Comparison of ENCODE assay signal across 7 mouse cellular contexts in the genomic region with DNA sequence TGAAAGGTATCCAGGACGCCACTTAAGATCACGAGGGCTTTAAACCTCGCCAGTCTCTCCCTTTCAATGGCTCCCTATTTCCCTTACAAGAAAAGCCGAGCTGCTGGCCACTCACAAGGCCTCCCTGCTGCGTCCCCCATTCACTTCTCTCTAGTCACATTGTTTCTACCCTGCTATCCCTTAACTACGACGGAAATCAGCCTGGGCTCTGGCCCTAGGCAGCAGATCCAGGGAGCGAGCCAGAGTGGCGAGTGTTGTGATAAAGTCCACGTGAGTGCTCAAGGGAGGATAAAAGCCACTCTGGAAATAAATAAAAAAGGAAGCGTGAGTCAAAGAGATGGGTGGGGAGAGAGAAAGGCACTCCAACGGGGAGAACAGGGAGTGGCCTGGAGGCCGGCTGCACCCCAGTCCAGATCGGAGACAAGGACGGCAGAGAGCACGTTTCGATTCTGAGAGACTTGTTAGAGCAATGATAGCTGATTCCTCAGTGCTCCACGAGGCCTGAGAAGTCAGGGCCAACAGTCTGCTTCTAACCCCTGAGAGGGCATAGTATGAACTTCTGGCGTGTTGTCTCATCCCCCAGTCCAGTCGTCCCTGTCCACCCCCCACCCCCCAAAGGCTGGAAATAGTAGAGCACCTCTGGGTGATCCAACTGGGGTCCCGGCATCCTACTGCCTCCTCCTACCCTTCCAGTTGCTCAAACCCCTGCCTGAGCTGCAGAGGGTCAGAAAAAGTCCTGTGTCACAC.
A peak's percentile ranks its signal among the peaks of the same experiment; 100 is the strongest.
DNase-seq lines count a peak whose midpoint lies in the region; ATAC-seq and TF ChIP-seq lines count a peak whose summit lies in the region.

No protein-coding gene starts in this region.

- peak overlapping the region; percentile 47 for H3K9ac ChIP-seq in forebrain, embryonic 16.5 days (replicated peaks; ENCODE audit: low read depth, low read length)
- peak overlapping the region; percentile 56 for H3K9ac ChIP-seq in hindbrain, embryonic 13.5 days
- 0 out of 2 replicates have a peak overlapping the region, but pooled peaks have one; percentile 11 for H3K9ac ChIP-seq in limb, embryonic 15.5 days
- H3K9ac ChIP-seq in midbrain, embryonic 14.5 days (replicated peaks; ENCODE audit: low read length): peak overlapping the region; percentile 16; the same call in 1 of the 2 replicates

- H3K4me1 ChIP-seq in G1E (ENCODE audit: insufficient read depth, low read depth, low read length): peaks cover 27% of the 10 kb centered on the region
- H3K4me1 ChIP-seq in forebrain, embryonic 16.5 days (replicated peaks; ENCODE audit: control insufficient read depth, insufficient read depth, low read length): peaks cover 17% of the 10 kb centered on the region
- H3K4me1 ChIP-seq in hindbrain, embryonic 13.5 days (replicated peaks): peaks cover 29% of the 10 kb centered on the region
- peaks cover 29% of the 10 kb centered on the region for H3K4me1 ChIP-seq in limb, embryonic 15.5 days
- H3K4me1 ChIP-seq in midbrain, embryonic 14.5 days (ENCODE audit: control insufficient read depth, insufficient read depth, low read length): peaks cover 24% of the 10 kb centered on the region

- under 1% methylated on average over 21 of the region's 21 CpGs for WGBS in forebrain, embryonic 16.5 days
- WGBS in hindbrain, embryonic 13.5 days: under 1% methylated on average over 21 of the region's 21 CpGs
- WGBS in limb, embryonic 15.5 days: 9% methylated on average over 21 of the region's 21 CpGs
- WGBS in midbrain, embryonic 14.5 days: 2% methylated on average over 21 of the region's 21 CpGs

- DNase-seq in G1E (ENCODE audit: low spot score): no peak
- DNase-seq in adrenal gland, postnatal 10 days: peak; percentile 56
- DNase-seq in midbrain, embryonic 14.5 days: peak; percentile 56
- no peak for DNase-seq in layer of hippocampus, adult 9-10 months (ENCODE audit: low spot score)

- no peaks in the 10 kb centered on the region for H3K36me3 ChIP-seq in G1E (replicated peaks)
- no peaks in the 10 kb centered on the region for H3K36me3 ChIP-seq in forebrain, embryonic 16.5 days (ENCODE audit: control insufficient read depth, insufficient read depth)
- no peaks in the 10 kb centered on the region for H3K36me3 ChIP-seq in hindbrain, embryonic 13.5 days
- H3K36me3 ChIP-seq in limb, embryonic 15.5 days: no peaks in the 10 kb centered on the region
- H3K36me3 ChIP-seq in midbrain, embryonic 14.5 days (ENCODE audit: control insufficient read depth, insufficient read depth, low read length): no peaks in the 10 kb centered on the region

- TF ChIP-seq CTCF in G1E (IDR thresholded peaks at IDR 0.05; ENCODE audit: low read depth, low read length): no peak

- H3K27ac ChIP-seq in forebrain, embryonic 16.5 days (ENCODE audit: low read length): no peak overlapping the region
- H3K27ac ChIP-seq in hindbrain, embryonic 13.5 days: peak overlapping the region; percentile 66
- H3K27ac ChIP-seq in limb, embryonic 15.5 days: peak overlapping the region; percentile 74
- H3K27ac ChIP-seq in midbrain, embryonic 14.5 days (replicated peaks; ENCODE audit: low read depth, low read length): peak overlapping the region; percentile 33; the same call in 1 of the 2 replicates

- no peak for ATAC-seq in G1E (ENCODE audit: extremely low read depth, insufficient number of reproducible peaks, low FRiP score, poor library complexity, severe bottlenecking)
- 0 out of 2 replicates have a peak, but pooled peaks have one; percentile 8 for ATAC-seq in forebrain, embryonic 16.5 days
- ATAC-seq in hindbrain, embryonic 13.5 days (ENCODE audit: low FRiP score): no peak
- ATAC-seq in limb, embryonic 15.5 days (ENCODE audit: insufficient number of reproducible peaks, low FRiP score, low TSS enrichment, low read depth): no peak
- 0 out of 2 replicates have a peak, but pooled peaks have one; percentile 10 for ATAC-seq in midbrain, embryonic 14.5 days (ENCODE audit: low FRiP score, low TSS enrichment)

- peak overlapping the region; percentile 72 for H3K4me2 ChIP-seq in forebrain, embryonic 16.5 days (ENCODE audit: low read length)
- H3K4me2 ChIP-seq in hindbrain, embryonic 13.5 days: peak overlapping the region; percentile 65
- peak overlapping the region; percentile 74 for H3K4me2 ChIP-seq in limb, embryonic 15.5 days
- H3K4me2 ChIP-seq in midbrain, embryonic 14.5 days (ENCODE audit: low read length): peak overlapping the region; percentile 55

- H3K9me3 ChIP-seq in G1E (replicated peaks): no peaks in the 10 kb centered on the region
- no peaks in the 10 kb centered on the region for H3K9me3 ChIP-seq in forebrain, embryonic 16.5 days (ENCODE audit: control insufficient read depth, low read length)
- no peaks in the 10 kb centered on the region for H3K9me3 ChIP-seq in hindbrain, embryonic 13.5 days
- no peaks in the 10 kb centered on the region for H3K9me3 ChIP-seq in limb, embryonic 15.5 days
- H3K9me3 ChIP-seq in midbrain, embryonic 14.5 days (ENCODE audit: control insufficient read depth, low read length): no peaks in the 10 kb centered on the region

- H3K27me3 ChIP-seq in G1E (ENCODE audit: insufficient read depth, low read length): peaks cover 18% of the 10 kb centered on the region
- no peaks in the 10 kb centered on the region; the same call in 1 of the 2 replicates for H3K27me3 ChIP-seq in forebrain, embryonic 16.5 days (replicated peaks; ENCODE audit: control insufficient read depth, insufficient read depth, low read length)
- 0 out of 2 replicates have a peak, but pooled peaks cover 2% of the 10 kb centered on the region for H3K27me3 ChIP-seq in hindbrain, embryonic 13.5 days
- no peaks in the 10 kb centered on the region for H3K27me3 ChIP-seq in limb, embryonic 15.5 days
- H3K27me3 ChIP-seq in midbrain, embryonic 14.5 days (ENCODE audit: control insufficient read depth, insufficient read depth, low read length): no peaks in the 10 kb centered on the region

- H3K4me3 ChIP-seq in G1E (ENCODE audit: low read depth, low read length): peak overlapping the region; percentile 52; the same call in 1 of the 2 replicates
- H3K4me3 ChIP-seq in forebrain, embryonic 16.5 days (replicated peaks; ENCODE audit: low read length): peak overlapping the region; percentile 45
- H3K4me3 ChIP-seq in hindbrain, embryonic 13.5 days: peak overlapping the region; percentile 40
- H3K4me3 ChIP-seq in limb, embryonic 15.5 days: peak overlapping the region; percentile 44
- peak overlapping the region; percentile 37 for H3K4me3 ChIP-seq in midbrain, embryonic 14.5 days (replicated peaks; ENCODE audit: low read depth, low read length)

Comparison
In these comparisons a context has a peak if more than half of its experiments do, and no peak if none do; other contexts are left out.
1. ATAC-seq: peak in forebrain, embryonic 16.5 days (single experiment) and midbrain, embryonic 14.5 days (single experiment); none in G1E (single experiment), hindbrain, embryonic 13.5 days (single experiment) and limb, embryonic 15.5 days (single experiment).
2. DNase-seq: peak in adrenal gland, postnatal 10 days (single experiment) and midbrain, embryonic 14.5 days (single experiment); none in G1E (single experiment) and layer of hippocampus, adult 9-10 months (single experiment).
3. Peak in every context shown above with its lines, with median percentiles within 50 percentile points of each other: H3K4me3 ChIP-seq, H3K4me2 ChIP-seq and H3K9ac ChIP-seq.